Mouse (Mus musculus) spleen, postnatal 10 days (tissue): ENCODE data around the gene Nln.

Experiments
- DNase-seq, 2 experiments: peaks; one replicate each; pipeline ENCODE4 v3.0.0; 2021 to 2022; ENCODE audit warnings: low spot score in 2 of 2

The Nln gene

GRCm38 (mm10) chr13:104018466-104019076 is 90.8 kb downstream of the Nln start:
- no peak for DNase-seq

- DNase-seq = no peak
These were observed 93.9 kb downstream of the Nln start for GRCm38 (mm10) chr13:104015246-104016105.

GRCm38 (mm10) chr13:104014038-104014437 is 95.4 kb downstream of the Nln start:
- DNase-seq = no peak

DNA sequence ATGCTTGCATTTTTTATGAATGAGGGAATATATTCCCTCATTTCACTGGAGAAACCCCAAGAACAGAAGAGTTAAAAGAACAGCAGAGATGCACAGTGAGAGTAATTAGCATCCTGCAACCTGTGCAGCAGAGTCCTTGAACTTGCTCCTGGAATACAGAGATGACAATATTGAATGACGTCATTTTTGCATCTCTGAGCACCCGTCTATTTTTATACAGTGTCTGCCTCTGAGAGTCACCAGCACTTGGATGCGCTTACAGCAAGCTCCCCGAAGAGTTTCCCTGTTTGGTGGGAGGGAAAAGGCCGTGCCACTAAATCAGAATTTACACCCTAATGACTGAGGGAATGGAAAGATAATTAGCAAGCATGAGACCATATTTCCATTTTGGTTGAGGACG is 96.0 kb downstream of the Nln start:
- DNase-seq = no peak

DNA sequence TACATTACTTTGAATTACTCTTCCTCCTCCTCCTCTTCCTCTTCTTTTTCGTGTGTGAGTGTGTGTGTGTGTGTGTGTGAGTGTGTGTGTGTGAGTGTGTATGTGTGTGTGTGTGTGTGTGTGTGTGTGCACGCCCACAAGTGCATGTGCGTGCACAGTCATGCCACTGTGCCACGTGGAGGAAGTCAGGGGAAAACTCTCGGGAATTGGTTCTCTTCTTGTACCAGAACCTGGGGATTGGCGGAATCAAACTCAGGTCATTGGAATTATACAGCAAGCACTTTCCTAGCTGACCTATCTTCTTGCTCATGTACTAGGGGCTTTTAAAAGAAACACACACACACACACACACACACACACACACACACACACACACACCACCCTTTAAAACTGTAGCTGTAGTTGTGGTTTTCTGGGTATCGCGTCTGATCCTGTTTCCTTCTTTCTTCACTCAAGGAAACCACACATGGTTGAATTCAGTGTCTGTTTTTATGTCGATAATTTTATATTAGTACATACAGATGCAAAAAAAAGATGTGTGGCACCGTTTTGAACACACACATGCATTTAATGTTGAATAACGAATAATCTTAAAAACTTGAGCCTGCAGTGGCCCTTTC is 97.1 kb downstream of the Nln start:
- DNase-seq = no peak

GRCm38 (mm10) chr13:104011289-104011688 is 98.1 kb downstream of the Nln start:
- no peak for DNase-seq

- DNase-seq = no peak
These were observed 104.1 kb downstream of the Nln start for GRCm38 (mm10) chr13:104005231-104005845.

GRCm38 (mm10) chr13:103994085-103994455 is 115.3 kb downstream of the Nln start:
- no peak for DNase-seq

GRCm38 (mm10) chr13:103993142-103994084 is 116.0 kb downstream of the Nln start:
- DNase-seq = no peak

- DNase-seq = no peak
These were observed 122.8 kb downstream of the Nln start for GRCm38 (mm10) chr13:103986660-103987059.

- DNase-seq = no peak
These were observed 123.7 kb downstream of the Nln start for GRCm38 (mm10) chr13:103985510-103986278.

DNA sequence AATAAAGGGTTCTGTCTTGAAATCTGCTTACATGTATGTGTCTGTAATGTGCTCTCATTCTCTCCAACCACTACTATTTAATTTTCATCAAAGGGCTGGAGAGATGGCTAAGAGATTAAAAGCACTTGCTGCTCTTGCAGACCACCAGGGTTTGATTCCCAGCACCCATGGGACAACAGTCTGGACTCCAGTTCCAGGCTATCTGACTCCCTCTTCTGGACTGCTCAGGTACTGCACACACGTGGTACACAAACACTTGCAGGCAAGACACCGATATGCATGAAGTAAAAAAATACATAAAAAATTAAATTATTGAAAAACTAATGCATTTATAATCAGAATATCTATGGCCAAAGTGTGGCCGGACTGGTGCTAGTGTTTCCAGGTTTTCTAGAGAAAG is 127.0 kb downstream of the Nln start:
- DNase-seq = no peak

GRCm38 (mm10) chr13:103980414-103980813 is 129.0 kb downstream of the Nln start:
- DNase-seq = no peak

DNA sequence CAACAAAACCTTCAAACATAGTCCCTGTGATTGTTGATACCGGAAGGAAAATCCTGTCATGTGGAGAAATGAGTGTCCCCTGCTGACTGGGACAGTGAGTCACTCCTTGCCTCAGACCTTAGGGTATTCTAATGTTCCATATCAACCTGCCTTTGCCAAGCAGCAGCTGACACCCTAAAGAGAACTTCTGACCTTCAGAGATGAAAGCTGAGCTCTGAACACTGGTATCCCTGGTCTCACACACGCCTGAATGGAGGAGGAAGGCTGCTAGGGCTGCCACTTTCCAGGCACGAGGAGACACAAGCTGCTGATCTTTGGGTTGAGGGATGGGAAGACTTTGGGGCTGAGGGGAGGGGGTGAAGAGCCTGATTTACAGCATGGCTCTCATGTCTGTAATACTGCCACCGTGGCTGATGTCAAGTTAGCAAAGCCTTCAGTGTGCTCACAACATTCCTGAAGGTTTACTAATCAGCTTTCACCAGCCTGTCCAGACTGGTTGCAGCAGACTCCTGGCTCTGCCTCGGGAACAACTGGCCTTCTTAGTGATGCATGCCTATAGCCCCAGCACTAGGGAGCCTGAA is 131.0 kb downstream of the Nln start:
- no peak for DNase-seq

- no peak for DNase-seq
These were observed 131.6 kb downstream of the Nln start for GRCm38 (mm10) chr13:103977844-103978243.

- DNase-seq = no peak
These were observed 133.2 kb downstream of the Nln start for GRCm38 (mm10) chr13:103976181-103976724.

DNA sequence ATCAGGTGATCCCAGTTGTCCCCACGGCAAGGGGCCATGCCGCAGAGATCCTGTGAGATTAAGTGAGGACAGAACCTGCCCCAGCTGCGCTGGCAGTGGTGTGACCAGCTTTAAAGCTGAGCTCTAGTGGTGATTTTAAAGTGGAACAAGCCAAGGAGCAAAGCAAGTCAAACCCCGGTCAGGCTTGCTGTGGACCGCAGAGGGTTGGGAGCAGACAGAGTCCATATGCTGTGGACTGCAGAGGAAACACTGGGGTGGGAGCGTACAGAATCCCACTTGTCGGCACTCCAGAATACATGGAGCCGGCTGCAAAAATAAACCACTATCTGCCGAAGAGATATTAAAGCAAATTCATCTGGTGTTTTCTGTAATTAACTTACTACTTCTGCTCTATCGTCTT is 134.3 kb downstream of the Nln start:
- DNase-seq = no peak

DNA sequence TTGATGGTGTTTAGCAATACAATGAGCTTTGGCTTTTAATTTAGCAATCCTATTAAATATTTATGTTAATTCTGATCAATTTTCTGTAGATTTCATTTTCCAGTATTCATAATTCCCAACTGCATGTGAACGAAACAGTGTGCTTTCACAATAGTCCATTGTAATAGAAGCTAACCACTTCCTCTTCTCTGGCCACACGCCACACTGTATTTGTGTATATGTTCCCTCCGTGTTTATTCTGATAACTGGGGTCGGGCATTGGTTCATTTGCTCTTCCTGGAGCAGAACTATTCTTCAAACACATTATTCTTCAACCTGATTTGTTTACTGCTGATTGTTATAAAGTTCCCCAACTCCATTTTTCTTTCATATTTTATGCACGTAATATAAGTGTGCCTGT is 135.4 kb downstream of the Nln start:
- DNase-seq = no peak
